Mouse (Mus musculus): ENCODE results near the gene Rpl19.

Gene Rpl19

GRCm38 (mm10) chr11:98024516-98024915 is 2.0 kb upstream of the Rpl19 start:
- no peak for DNase-seq

- DNase-seq, result no peak
Observed at GRCm38 (mm10) chr11:98026248-98026569, 301 bp upstream of the Rpl19 start.

GRCm38 (mm10) chr11:98027297-98027688 is 783 bp downstream of the Rpl19 start:
- no peak for DNase-seq

- no peak for DNase-seq
Observed at GRCm38 (mm10) chr11:98027785-98028184, 1.3 kb downstream of the Rpl19 start.

GRCm38 (mm10) chr11:98030701-98031442 is 4.4 kb downstream of the Rpl19 start:
- no peak for DNase-seq

- peak; percentile 91 for DNase-seq
Observed at GRCm38 (mm10) chr11:98031443-98031770, 4.9 kb downstream of the Rpl19 start.

- DNase-seq, result no peak
Observed at GRCm38 (mm10) chr11:98034061-98034460, 7.6 kb downstream of the Rpl19 start.

- DNase-seq, result no peak
Observed at GRCm38 (mm10) chr11:98034840-98035239, 8.3 kb downstream of the Rpl19 start.

GRCm38 (mm10) chr11:98035977-98036377 is 9.5 kb downstream of the Rpl19 start:
- DNase-seq, result peak; percentile 24

- no peak for DNase-seq
Observed at GRCm38 (mm10) chr11:98037871-98038270, 11.4 kb downstream of the Rpl19 start.

GRCm38 (mm10) chr11:98040975-98041374 is 14.5 kb downstream of the Rpl19 start:
- DNase-seq, result no peak

GRCm38 (mm10) chr11:98042741-98043140 is 16.2 kb downstream of the Rpl19 start:
- no peak for DNase-seq

- DNase-seq, result no peak
Observed at GRCm38 (mm10) chr11:98044074-98044473, 17.6 kb downstream of the Rpl19 start.

GRCm38 (mm10) chr11:98045596-98045995 is 19.1 kb downstream of the Rpl19 start:
- DNase-seq, result peak; percentile 59

GRCm38 (mm10) chr11:98046466-98046865 is 20.0 kb downstream of the Rpl19 start:
- DNase-seq, result no peak

GRCm38 (mm10) chr11:98047745-98048144 is 21.2 kb downstream of the Rpl19 start:
- DNase-seq, result no peak

- DNase-seq, result peak; percentile 68
Observed at GRCm38 (mm10) chr11:98049672-98050519, 23.4 kb downstream of the Rpl19 start.

- DNase-seq, result peak; percentile 54
Observed at GRCm38 (mm10) chr11:98050520-98050815, 24.0 kb downstream of the Rpl19 start.

- no peak for DNase-seq
Observed at GRCm38 (mm10) chr11:98050940-98051339, 24.4 kb downstream of the Rpl19 start.

GRCm38 (mm10) chr11:98051611-98052128 is 25.2 kb downstream of the Rpl19 start:
- DNase-seq, result no peak

- peak; percentile 63 for DNase-seq
Observed at GRCm38 (mm10) chr11:98052129-98052988, 25.8 kb downstream of the Rpl19 start.

GRCm38 (mm10) chr11:98052989-98053834 is 26.7 kb downstream of the Rpl19 start, which contains the start of gene Stac2:
TSS of gene Stac2 (minus strand) at chr11:98053462.
- peak; percentile 80 for DNase-seq

Measured in thymus, postnatal 4 days (tissue).